Mouse (Mus musculus): ENCODE data around the gene Gprc5d. TPM values are rescaled to one million over a fixed set of nuclear protein-coding genes. Genes with fewer than 3 reads are reported as not detected.
A peak's percentile ranks its signal among the peaks of the same experiment; 100 is the strongest.

The Gprc5d gene
- polyA plus RNA-seq, 1 experiment from 2014 or later = not detected

DNA sequence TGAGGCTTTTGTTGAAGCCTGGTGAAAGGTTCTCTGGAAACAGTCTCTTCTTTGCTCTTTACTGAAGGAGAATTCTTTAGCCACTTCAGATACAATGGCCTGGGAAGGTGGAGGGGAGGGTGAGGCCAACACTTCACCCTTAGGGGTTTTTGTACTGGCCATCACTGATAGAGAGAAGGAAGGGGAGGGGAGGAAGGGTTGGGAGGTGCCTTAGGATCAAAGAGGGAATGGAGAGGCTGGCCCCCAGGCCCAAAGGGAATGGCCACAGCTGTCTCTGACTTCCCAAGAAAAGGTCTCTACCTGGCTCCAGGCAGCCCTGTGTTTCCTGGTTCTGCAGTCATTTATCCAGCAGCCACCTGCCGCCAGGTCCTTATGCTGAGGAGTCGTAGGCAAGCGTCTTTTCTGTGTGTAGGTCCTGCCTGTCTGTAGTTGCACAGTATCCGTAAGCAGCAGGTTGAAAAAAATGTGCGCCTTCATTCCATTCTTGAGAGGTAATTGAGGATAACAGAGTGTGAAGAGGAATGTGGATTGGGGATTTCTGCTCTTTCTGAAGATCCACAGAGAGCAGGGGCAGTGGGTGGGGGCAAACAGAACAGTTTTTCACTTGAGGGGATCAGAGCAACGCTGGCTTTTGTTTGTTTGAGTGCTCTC, 51.2 kb downstream of the Gprc5d start:
- H3K4me1 ChIP-seq = peaks cover 7% of the 10 kb centered on the region; the same call in 1 of the 2 replicates
- H3K36me3 ChIP-seq = no peaks in the 10 kb centered on the region
- H3K4me2 ChIP-seq = no peak overlapping the region
- no peak overlapping the region for H3K4me3 ChIP-seq (replicated peaks)
- no peak overlapping the region for H3K9ac ChIP-seq (replicated peaks)
- WGBS = 24% methylated on average over 6 of the region's 6 CpGs
- H3K27me3 ChIP-seq (replicated peaks) = peaks cover 14% of the 10 kb centered on the region; the same call in 1 of the 2 replicates
- no peaks in the 10 kb centered on the region for H3K9me3 ChIP-seq (replicated peaks)
- no peak overlapping the region for H3K27ac ChIP-seq (replicated peaks)
- ATAC-seq (ENCODE audit: low FRiP score) = no peak

GRCm38 (mm10) chr6:135065236-135065957, 52.7 kb downstream of the Gprc5d start, which contains the start of gene Gprc5a:
TSS of gene Gprc5a (plus strand) at chr6:135065651.
- Histone ChIP-seq H3K9me3 (replicated peaks) (no peaks in the 10 kb centered on the region), H3K4me3 (replicated peaks) (peak within 1 kb of the TSS; percentile 43), H3K27ac (replicated peaks) (no peak within 1 kb of the TSS), H3K36me3 (no peaks in the 10 kb centered on the region), H3K9ac (replicated peaks) (peak within 1 kb of the TSS; percentile 24; the same call in 1 of the 2 replicates), H3K27me3 (replicated peaks) (peaks cover 14% of the 10 kb centered on the region; the same call in 1 of the 2 replicates), H3K4me2 (peak within 1 kb of the TSS; percentile 90), H3K4me1 (peaks cover 7% of the 10 kb centered on the region; the same call in 1 of the 2 replicates)
- under 1% methylated on average over 44 of the region's 44 CpGs for WGBS
- peak; percentile 47 for ATAC-seq (ENCODE audit: low FRiP score)

- Histone ChIP-seq H3K27me3 (replicated peaks) (peaks cover 14% of the 10 kb centered on the region; the same call in 1 of the 2 replicates), H3K4me2 (no peak overlapping the region), H3K9me3 (replicated peaks) (no peaks in the 10 kb centered on the region), H3K9ac (replicated peaks) (no peak overlapping the region), H3K4me1 (peaks cover 7% of the 10 kb centered on the region; the same call in 1 of the 2 replicates), H3K4me3 (replicated peaks) (no peak overlapping the region), H3K27ac (replicated peaks) (no peak overlapping the region), H3K36me3 (no peaks in the 10 kb centered on the region)
- WGBS = 74% methylated on average over 12 of the region's 12 CpGs
- ATAC-seq (ENCODE audit: low FRiP score) = no peak
Measured at GRCm38 (mm10) chr6:135064621-135065020, 53.5 kb downstream of the Gprc5d start.

DNA sequence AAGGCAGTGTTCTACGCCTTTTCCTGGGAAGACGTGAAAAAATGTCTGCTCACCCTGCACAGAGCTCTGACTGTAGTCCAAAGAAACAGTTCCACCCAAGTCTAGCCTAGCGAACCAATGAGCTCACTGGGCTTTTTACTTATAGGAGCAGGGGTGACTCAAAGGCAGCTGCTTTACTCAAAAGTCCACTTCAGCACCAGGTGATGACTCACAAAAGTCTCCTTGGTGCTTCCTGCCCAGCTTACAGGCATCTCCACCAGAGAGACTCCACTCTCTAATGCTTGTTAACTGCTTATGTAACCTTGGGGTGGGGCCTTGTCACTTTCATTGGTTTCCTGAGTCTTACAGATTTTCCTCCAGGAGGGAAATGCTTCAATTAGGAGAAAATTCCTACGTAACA, 57.4 kb downstream of the Gprc5d start:
- Histone ChIP-seq H3K4me3 (replicated peaks) (no peak overlapping the region), H3K9me3 (replicated peaks) (no peaks in the 10 kb centered on the region), H3K4me2 (no peak overlapping the region), H3K4me1 (peaks cover 8% of the 10 kb centered on the region; the same call in 1 of the 2 replicates), H3K9ac (replicated peaks) (no peak overlapping the region), H3K36me3 (no peaks in the 10 kb centered on the region), H3K27me3 (replicated peaks) (peaks cover 8% of the 10 kb centered on the region; the same call in 1 of the 2 replicates), H3K27ac (replicated peaks) (no peak overlapping the region)
- ATAC-seq (ENCODE audit: low FRiP score) = no peak
- 95% methylated on average over 4 of the region's 4 CpGs for WGBS

Other genes starting within 250 kb of the Gprc5d start
- gene Gpr19, start 219.7 kb downstream of the Gprc5d start, polyA plus RNA-seq (2015; fragmentation: Nextera tagmentation; extraction: Ambion mirVana) = 31.2 and 37.0 TPM in 2 replicates
- gene Cdkn1b, start 197.9 kb downstream of the Gprc5d start, polyA plus RNA-seq (2015; fragmentation: Nextera tagmentation; extraction: Ambion mirVana) = 15.7 and 17.3 TPM in 2 replicates
- gene Apold1, start 136.6 kb downstream of the Gprc5d start, polyA plus RNA-seq (2015; fragmentation: Nextera tagmentation; extraction: Ambion mirVana) = 4.0 and 4.1 TPM in 2 replicates
- 74.6 and 86.6 TPM in 2 replicates for gene Ddx47, start 106.7 kb downstream of the Gprc5d start, polyA plus RNA-seq (2015; fragmentation: Nextera tagmentation; extraction: Ambion mirVana)
- 0.40 and 3.3 TPM in 2 replicates for gene Gprc5a, start 52.6 kb downstream of the Gprc5d start, polyA plus RNA-seq (2015; fragmentation: Nextera tagmentation; extraction: Ambion mirVana)
- 99.6 and 105 TPM in 2 replicates for gene Fam234b, start 79.7 kb upstream of the Gprc5d start, polyA plus RNA-seq (2015; fragmentation: Nextera tagmentation; extraction: Ambion mirVana)
- gene Hebp1, start 79.7 kb upstream of the Gprc5d start, polyA plus RNA-seq (2015; fragmentation: Nextera tagmentation; extraction: Ambion mirVana) = 6.2 and 10.8 TPM in 2 replicates
- gene Gsg1, start 136.1 kb upstream of the Gprc5d start, polyA plus RNA-seq (2015; fragmentation: Nextera tagmentation; extraction: Ambion mirVana) = 0.59 TPM in 1 of 2 replicates, not detected in the other
- 0.14 TPM in 1 of 2 replicates, not detected in the other for gene Pbp2, start 192.1 kb upstream of the Gprc5d start, polyA plus RNA-seq (2015; fragmentation: Nextera tagmentation; extraction: Ambion mirVana)
- gene Emp1, start 244.3 kb upstream of the Gprc5d start, polyA plus RNA-seq (2015; fragmentation: Nextera tagmentation; extraction: Ambion mirVana) = 12.3 and 19.4 TPM in 2 replicates

Measured in neural tube, embryonic 15.5 days (tissue).